Mouse (Mus musculus): Measurements from ENCODE around the gene Spsb3. TPM values are rescaled to one million over a fixed set of nuclear protein-coding genes. Genes with fewer than 3 reads are reported as not detected.

Gene Spsb3
- total RNA-seq, 4 experiments from 2014 or later = 31.0 to 38.6 (median 35.4) TPM

- no peak for DNase-seq (ENCODE audit: low spot score in 2 of 2)
Measured at GRCm38 (mm10) chr17:24873695-24874404, 12.6 kb upstream of the Spsb3 start.

DNA sequence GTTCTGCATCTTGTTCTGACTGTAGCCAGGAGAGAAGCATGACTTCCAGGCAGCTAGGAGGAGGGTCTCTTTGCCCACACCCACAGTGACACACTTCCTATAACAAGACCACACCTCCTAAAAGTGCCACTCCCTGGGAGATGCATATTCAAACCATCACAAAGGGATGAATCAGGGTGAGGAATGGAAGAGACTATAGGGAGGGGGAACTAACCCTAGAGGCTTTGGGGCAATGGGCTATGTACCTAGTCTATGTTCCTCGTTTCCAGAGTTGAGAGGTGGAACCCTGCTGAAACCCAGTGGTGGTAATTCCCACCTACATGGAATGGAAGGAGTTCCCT, 12.1 kb upstream of the Spsb3 start:
- DNase-seq (ENCODE audit: low spot score in 2 of 2) = no peak

DNA sequence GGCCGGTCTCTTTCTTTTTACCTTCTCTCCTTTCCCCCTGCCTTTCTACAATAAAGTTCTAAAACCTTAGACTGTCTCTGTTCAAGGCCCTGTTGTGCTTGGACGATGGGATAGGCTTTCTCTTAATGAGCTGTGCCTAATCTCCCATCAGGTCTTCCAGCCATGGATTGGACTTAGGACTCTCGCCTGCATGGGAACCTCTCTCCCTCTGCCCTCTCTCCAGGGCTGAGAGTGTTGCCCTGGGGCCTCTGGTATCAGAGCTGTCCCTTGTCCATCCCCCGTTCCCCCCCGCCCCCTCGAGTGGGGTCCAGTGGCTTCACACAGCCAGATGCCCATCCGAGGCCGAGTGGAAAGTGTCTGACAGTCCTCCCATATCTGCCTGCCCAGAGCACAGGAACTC, 11.5 kb upstream of the Spsb3 start:
- DNase-seq (ENCODE audit: low spot score in 2 of 2) = no peak

- DNase-seq (ENCODE audit: low spot score in 2 of 2) = peak; percentile 40 to 66
Measured at GRCm38 (mm10) chr17:24877336-24878116, 8.9 kb upstream of the Spsb3 start.

DNA sequence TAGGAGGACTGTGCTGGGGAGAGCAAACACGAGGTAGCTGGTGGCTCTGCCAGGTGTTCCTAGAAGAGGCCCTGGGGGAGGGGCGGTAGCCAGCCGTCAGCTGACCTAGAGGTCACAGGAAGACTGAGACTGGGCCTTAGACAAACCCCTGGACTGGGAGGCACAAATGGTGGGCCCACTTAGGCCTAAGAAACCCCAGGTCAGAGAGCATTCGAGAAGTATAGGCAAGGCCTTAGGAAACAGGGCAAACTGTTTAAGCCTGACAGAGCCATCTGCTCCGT, 8.4 kb upstream of the Spsb3 start:
- DNase-seq (ENCODE audit: low spot score in 2 of 2) = peak; percentile 75 to 88

DNA sequence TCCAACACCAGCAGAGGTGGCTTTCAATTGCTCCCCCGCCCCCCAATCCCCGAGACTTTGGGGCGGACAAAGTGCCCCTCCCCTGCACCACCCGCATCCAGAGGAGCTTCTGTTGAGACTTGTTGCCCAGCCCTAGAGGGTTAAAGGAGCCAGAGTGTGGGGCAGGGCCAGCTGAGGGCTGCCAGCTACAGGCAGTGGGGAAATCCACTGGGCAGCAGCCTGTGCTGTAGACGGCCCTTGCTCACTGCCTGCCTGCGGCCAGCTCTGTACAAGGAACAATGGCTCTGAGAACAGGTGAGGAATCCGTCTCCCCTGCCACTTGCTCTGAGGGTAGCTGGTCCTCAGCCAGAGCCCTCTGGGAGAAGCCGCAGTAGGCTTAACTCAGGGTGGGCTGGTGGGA, 7.9 kb upstream of the Spsb3 start:
- DNase-seq (ENCODE audit: low spot score in 2 of 2) = no peak

DNA sequence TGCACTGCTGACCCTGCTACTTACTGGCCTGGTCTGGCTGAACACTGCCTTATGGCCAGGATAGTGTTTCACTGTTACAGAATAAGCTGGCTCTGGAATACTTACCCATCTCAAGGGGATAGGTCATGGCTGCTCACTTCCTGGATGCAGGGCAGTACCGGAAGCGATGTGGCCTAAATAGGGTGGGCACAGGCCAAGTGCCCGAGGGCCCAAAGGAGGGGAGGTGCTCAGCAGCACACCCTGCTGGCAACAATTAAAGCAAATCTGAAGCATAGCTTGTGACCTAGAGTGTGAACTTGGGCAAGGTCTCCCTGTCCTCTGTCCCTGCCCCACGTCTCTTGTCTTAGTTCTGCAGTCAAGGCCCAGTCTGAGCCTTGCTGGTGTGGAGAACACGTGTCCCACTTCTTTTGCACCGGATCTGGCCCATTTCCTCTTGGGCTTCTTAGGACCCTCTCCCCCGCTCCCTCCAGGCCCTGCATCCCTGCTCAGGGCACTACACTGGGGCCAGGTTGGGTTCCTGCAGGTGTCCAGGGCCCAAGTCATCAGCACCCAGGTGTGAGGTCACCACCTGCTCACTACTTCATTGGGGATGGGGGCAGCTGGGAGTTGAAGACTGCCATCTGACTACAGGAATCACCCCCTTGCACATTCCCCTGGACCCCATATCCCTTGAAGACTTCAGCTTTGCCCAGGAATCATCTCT, 4.6 kb upstream of the Spsb3 start:
- DNase-seq (ENCODE audit: low spot score in 2 of 2) = peak; percentile 41 to 50

DNA sequence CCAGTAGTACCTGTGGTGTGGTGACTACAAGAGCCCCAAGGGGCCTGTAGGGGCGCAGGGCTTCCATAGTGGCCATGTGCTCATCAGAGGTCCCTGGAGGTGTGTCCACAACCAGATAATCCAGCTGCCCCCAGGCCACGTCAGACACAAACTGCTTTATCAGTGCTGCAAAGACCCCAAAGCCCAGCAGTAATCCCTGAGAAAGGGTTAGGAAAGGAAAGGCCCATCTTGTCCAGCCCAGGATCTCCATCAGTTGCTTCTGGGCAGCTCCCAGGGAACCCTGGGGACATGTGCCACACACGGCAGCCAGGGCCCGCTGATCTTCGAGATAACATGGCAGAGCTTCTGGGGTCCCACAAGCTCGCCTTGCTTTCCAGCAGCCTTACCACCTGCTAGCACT, 2.1 kb upstream of the Spsb3 start:
- no peak for DNase-seq (ENCODE audit: low spot score in 2 of 2)

- no peak for DNase-seq (ENCODE audit: low spot score in 2 of 2)
Measured at GRCm38 (mm10) chr17:24885356-24886133, 898 bp upstream of the Spsb3 start.

DNA sequence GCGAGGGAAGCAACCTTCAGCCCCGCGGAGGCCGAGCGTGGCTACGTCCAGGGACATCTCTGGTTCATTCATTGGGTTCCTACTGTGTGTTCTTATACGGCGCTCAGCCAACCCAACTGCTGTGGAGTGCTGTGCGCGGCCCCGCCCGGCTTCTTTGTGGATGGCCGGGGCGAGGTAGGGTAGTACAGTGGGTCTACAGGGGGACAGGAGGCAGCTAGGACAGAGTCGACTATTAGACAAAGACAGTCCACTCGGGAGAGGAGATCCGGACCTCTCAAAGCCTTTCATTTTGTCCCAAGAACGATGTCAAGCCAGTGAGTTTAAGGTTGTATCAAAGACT, 459 bp downstream of the Spsb3 start:
- DNase-seq (ENCODE audit: low spot score in 2 of 2) = no peak

DNA sequence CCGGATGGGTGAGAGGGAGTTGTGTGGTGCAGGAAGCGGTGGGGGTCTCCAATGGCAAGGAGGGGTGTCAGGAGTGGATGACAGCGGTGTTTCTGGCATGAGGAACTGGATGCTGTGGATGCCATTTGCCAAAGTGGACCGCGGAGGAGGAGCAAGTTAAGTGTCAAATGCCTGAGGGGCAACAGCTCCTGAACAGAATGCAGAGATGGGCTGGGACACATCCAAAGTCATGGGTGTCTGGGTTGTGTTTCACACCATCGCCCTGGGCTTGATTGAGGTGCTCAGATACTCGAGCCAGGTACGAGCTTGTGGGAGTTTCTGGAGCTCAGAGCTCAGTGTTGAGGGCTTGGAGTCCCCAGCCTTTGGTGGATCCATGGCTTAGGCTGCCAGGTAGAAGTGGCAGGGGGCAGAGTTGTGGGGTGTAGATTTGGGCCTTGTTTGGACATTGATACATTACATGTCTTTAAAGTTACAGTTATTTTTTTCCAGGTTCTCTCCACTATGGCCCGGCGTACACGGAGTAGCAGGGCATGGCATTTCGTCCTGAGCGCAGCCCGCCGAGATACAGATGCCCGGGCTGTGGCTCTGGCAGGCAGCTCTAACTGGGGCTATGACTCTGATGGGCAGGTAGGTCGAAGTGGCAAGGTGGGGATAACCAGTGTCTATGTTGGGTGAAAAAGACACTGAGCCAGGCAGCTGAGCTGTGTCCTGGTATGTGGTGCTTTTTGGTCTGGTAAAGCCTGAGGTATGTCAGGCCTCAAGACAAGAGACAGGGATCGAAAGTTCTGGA, 1.0 kb downstream of the Spsb3 start:
- no peak for DNase-seq (ENCODE audit: low spot score in 2 of 2)

DNA sequence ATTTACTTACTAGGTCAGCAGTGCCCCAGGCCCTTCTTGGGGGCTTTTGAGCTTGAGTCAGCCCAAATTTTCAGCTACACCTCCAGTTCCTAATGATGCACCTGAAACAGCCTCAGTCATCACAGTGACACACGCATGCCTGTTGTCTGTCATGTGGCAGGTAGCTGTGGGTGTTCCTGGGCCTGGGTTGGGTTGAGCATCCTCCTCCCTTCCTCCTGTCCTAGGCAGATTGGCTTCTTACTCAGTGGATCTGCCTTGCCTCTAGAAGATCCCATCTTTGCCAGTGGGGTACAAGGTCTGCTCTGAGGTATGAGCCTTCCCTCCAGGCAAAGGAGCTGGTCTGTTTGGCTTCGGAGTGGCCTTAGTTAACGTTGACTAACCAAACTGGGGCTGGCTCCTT, 2.4 kb downstream of the Spsb3 start:
- DNase-seq (ENCODE audit: low spot score in 2 of 2) = no peak

DNA sequence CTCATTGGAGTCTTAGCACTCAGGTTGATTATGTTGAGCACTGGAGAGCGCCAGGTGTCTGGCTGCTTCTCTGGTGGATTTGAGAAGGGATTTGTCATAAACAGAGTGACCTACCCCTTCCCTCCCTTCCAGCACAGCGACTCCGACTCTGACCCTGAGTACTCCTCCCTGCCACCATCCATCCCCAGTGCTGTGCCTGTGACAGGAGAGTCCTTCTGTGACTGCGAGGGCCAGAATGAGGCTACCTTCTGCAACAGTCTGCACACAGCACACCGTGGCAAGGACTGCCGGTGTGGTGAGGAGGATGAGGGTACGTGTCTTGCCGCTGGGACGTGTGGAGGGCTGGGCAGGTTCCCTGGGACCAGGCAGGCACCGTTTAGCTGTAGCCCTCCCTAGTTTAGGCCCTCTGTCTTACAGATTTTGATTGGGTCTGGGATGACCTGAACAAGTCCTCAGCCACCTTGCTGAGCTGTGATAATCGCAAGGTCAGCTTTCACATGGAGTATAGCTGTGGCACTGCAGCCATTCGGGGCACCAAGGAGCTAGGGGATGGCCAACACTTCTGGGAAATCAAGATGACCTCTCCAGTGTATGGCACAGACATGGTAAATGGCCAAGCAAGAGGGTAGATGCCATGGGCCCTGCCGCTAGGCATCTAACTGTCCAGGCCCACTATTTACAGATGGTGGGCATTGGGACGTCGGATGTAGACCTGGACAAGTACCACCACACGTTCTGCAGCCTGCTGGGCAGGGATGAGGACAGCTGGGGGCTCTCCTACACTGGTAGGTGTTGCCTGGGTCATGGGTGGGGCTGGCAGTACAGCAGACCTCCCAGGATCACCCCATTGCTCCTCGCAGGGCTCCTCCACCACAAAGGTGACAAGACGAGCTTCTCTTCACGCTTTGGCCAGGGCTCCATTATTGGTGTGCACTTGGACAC, 4.0 kb downstream of the Spsb3 start:
- no peak for DNase-seq (ENCODE audit: low spot score in 2 of 2)

DNA sequence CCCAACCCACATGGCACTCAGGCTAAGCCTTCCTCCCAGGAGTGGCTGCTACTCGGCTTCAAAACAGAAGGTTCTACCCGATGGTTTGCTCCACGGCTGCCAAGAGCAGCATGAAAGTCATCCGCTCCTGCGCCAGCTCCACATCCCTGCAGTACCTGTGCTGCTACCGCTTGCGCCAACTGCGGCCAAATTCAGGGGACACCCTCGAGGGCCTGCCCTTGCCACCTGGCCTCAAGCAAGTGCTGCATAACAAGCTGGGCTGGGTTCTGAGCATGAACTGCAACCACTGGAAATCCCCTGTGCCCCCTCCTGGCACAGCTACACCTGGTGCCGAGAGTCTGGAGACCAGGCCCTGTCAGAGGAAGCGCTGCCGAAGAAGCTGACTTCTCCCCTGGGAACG, 4.9 kb downstream of the Spsb3 start:
- DNase-seq (ENCODE audit: low spot score in 2 of 2) = no peak

GRCm38 (mm10) chr17:24892785-24893184, 6.3 kb downstream of the Spsb3 start:
- DNase-seq (ENCODE audit: low spot score in 2 of 2) = no peak

GRCm38 (mm10) chr17:24893276-24893675, 6.8 kb downstream of the Spsb3 start:
- DNase-seq (ENCODE audit: low spot score in 2 of 2) = no peak

GRCm38 (mm10) chr17:24894061-24894994, 7.9 kb downstream of the Spsb3 start:
- DNase-seq (ENCODE audit: low spot score in 2 of 2) = no peak

- peak; percentile 49 to 70 for DNase-seq (ENCODE audit: low spot score in 2 of 2)
Measured at GRCm38 (mm10) chr17:24894995-24895547, 8.6 kb downstream of the Spsb3 start, which contains the start of the genes Eme2 and Mrps34. TSS of gene Eme2 (minus strand) at chr17:24895087. TSS of gene Mrps34 (plus strand) at chr17:24895116.

All from gastrocnemius, adult 8-10 months (tissue).